9 mouse cellular contexts compared by ENCODE assay signal in genomic region chr3:157717313-157717921, GRCm38 (mm10).
DNase-seq lines count a peak whose midpoint lies in the region; ATAC-seq and TF ChIP-seq lines count a peak whose summit lies in the region.
"Had no signal": no experiment of that assay in that cellular context is flagged by ENCODE, and none has a peak within 500 bp of the region (broad histone marks: within the 10 kb centered on the region; RNA-seq: fewer than 3 reads in every experiment).

No protein-coding gene starts in this region.

- ATAC-seq in monocyte, adult 5-6 weeks (replicated peaks; ENCODE audit: insufficient number of reproducible peaks, low FRiP score, low TSS enrichment, poor library complexity, severe bottlenecking) = peak; percentile 59; the same call in 1 of the 2 replicates

- H3K27me3 ChIP-seq in kidney, adult 2 months (replicated peaks; ENCODE audit: control insufficient read depth, insufficient read depth, low read length) = no peaks in the 10 kb centered on the region
- H3K27me3 ChIP-seq in splenic B cell, adult 2 months (ENCODE audit: control insufficient read depth, insufficient read depth, low read length, poor library complexity, severe bottlenecking) = no peaks in the 10 kb centered on the region
- H3K27me3 ChIP-seq: embryonic facial prominence, embryonic 13.5 days had no signal

- DNase-seq in 3134 (ENCODE audit: extremely low read depth, insufficient read length, low spot score) (peak; percentile 14), ZHBTc4 (ENCODE audit: low read depth, low spot score) (peak; percentile 79)
- DNase-seq in cerebellum, postnatal 36 days = peak; percentile 65 to 72
- peak; percentile 76 for DNase-seq in gastrocnemius, postnatal 10 days
- peak; percentile 73 for DNase-seq in kidney, adult 2 months
- peak; percentile 80 for DNase-seq in left cerebral cortex, postnatal 4 days
- DNase-seq in splenic B cell, adult 2 months (ENCODE audit: low read depth, low spot score) = peak; percentile 54

- no peaks in the 10 kb centered on the region for H3K4me1 ChIP-seq in kidney, adult 2 months (ENCODE audit: control insufficient read depth, insufficient read depth, low read length)
- H3K4me1 ChIP-seq: embryonic facial prominence, embryonic 13.5 days had no signal

- intact Hi-C loops in left cerebral cortex, postnatal 4 days (cut with DNase I) = loop anchor here (2.0 kb wide), 1 partner anchor 151 kb away; the partner anchor contains the start of gene Ptger3

- no peaks in the 10 kb centered on the region for H3K36me3 ChIP-seq in kidney, adult 2 months (ENCODE audit: control insufficient read depth, insufficient read depth, low read length)
- H3K36me3 ChIP-seq in splenic B cell, adult 2 months (ENCODE audit: control insufficient read depth, insufficient read depth, low read length, poor library complexity, severe bottlenecking) = no peaks in the 10 kb centered on the region
- H3K36me3 ChIP-seq: embryonic facial prominence, embryonic 13.5 days had no signal

- TF ChIP-seq CTCF in kidney, adult 2 months (conservative IDR thresholded peaks at IDR 0.05; ENCODE audit: insufficient read depth, insufficient read length, low read depth, low read length) = peak; percentile 85

- H3K4me3 ChIP-seq in kidney, adult 2 months (ENCODE audit: insufficient read depth, low read depth, low read length) = no peak overlapping the region
- H3K4me3 ChIP-seq: embryonic facial prominence, embryonic 13.5 days had no signal

- no peak for TF ChIP-seq POLR2A in kidney, adult 2 months (IDR thresholded peaks at IDR 0.05; ENCODE audit: low read depth, low read length)

- 16% methylated on average over 7 of the region's 7 CpGs for WGBS in kidney, adult 2 months

- no peak overlapping the region for H3K27ac ChIP-seq in kidney, adult 2 months (ENCODE audit: insufficient read depth, low read depth, low read length)
- H3K27ac ChIP-seq: embryonic facial prominence, embryonic 13.5 days had no signal

Comparison
In these comparisons a context has a peak if more than half of its experiments do, and no peak if none do; other contexts are left out.
1. DNase-seq: peak in every context shown above with its lines; median percentile 80 in left cerebral cortex, postnatal 4 days; 79 in ZHBTc4; 76 in gastrocnemius, postnatal 10 days; 73 in kidney, adult 2 months; 68 in cerebellum, postnatal 36 days; 54 in splenic B cell, adult 2 months; 14 in 3134.